Mouse (Mus musculus) intestine, embryonic 16.5 days (tissue): ENCODE data around the gene Zbtb45. TPM values are rescaled to one million over a fixed set of nuclear protein-coding genes. Genes with fewer than 3 reads are reported as not detected.
A peak's percentile ranks its signal among the peaks of the same experiment; 100 is the strongest.

Source experiments
- ATAC-seq: fragments of 200-750 bp; cut with Nextera tagmentation; 2 replicates; pipeline ENCODE4 v1.8.0; 2017; ENCODE audit warnings: moderate TSS enrichment, moderate library complexity
- H3K27ac ChIP-seq: fragments of 300-500 bp; sonication (generic); 2 replicates; pipeline ENCODE4 v1.5.1; 2014; ENCODE audit warnings: mild to moderate bottlenecking, low read length
- H3K27me3 ChIP-seq: fragments of 300-500 bp; sonication (generic); replicated peaks from 2 replicates; pipeline ENCODE4 v1.6.1; 2014; ENCODE audit warnings: low read length, control low read depth, mixed read lengths; ENCODE audit not compliant: control insufficient read depth, insufficient read depth
- H3K36me3 ChIP-seq: fragments of 300-500 bp; sonication (generic); 2 replicates; pipeline ENCODE4 v1.6.1; 2014; ENCODE audit warnings: low read length, control low read depth; ENCODE audit not compliant: control insufficient read depth, insufficient read depth
- H3K4me1 ChIP-seq: fragments of 300-500 bp; sonication (generic); 2 replicates; pipeline ENCODE4 v1.6.1; 2014; ENCODE audit warnings: low read length, control low read depth, mixed read lengths; ENCODE audit not compliant: control insufficient read depth, insufficient read depth
- H3K4me2 ChIP-seq: fragments of 300-500 bp; sonication (generic); 2 replicates; pipeline ENCODE4 v1.6.1; 2014; ENCODE audit warnings: low read depth, low read length, control low read depth
- H3K4me3 ChIP-seq: fragments of 300-500 bp; sonication (generic); 2 replicates; pipeline ENCODE4 v1.5.1; 2014; ENCODE audit warnings: mild to moderate bottlenecking, low read length
- H3K9ac ChIP-seq: fragments of 300-500 bp; sonication (generic); 2 replicates; pipeline ENCODE4 v1.6.1; 2014; ENCODE audit warnings: low read depth, low read length
- H3K9me3 ChIP-seq: fragments of 300-500 bp; sonication (generic); 2 replicates; pipeline ENCODE4 v1.6.1; 2016; ENCODE audit warnings: low read length, control low read depth; ENCODE audit not compliant: control insufficient read depth
- WGBS: fragments of 180-500 bp; shearing (Covaris S2); extraction: QIAGEN DNeasy Blood & Tissue Kit; methylation state at CpG from one replicate; pipeline ENCODE4 v1.1.7; 2014; 5-methylcytosine and 5-hydroxymethylcytosine counted together
- polyA plus RNA-seq: library from polyadenylated mRNA; unstranded; fragments of >200 nt; fragmentation: Nextera tagmentation; extraction: Ambion mirVana; gene quantifications from 2 replicates; pipeline ENCODE4 v1.2.1, GENCODE M21; 2015

Gene Zbtb45
- polyA plus RNA-seq, 1 experiment from 2014 or later: 23.2 TPM

- peak overlapping the region; percentile 95 for H3K9ac ChIP-seq
- H3K9me3 ChIP-seq: no peaks in the 10 kb centered on the region
- peak; percentile 85 for ATAC-seq
Observed at GRCm38 (mm10) chr7:12966104-12966845, 43.6 kb downstream of the Zbtb45 start.

GRCm38 (mm10) chr7:12965678-12966091 lies 44.1 kb downstream of the Zbtb45 start, which contains the start of gene Zfp324:
TSS of gene Zfp324 (plus strand) at chr7:12965838.
- under 1% methylated on average over 23 of the region's 23 CpGs for WGBS
- ATAC-seq: peak; percentile 95
- H3K27ac ChIP-seq: peak within 1 kb of the TSS; percentile 94
- peak within 1 kb of the TSS; percentile 95 for H3K9ac ChIP-seq
- H3K4me1 ChIP-seq: peaks cover 14% of the 10 kb centered on the region
- H3K4me2 ChIP-seq: peak within 1 kb of the TSS; percentile 79
- peak within 1 kb of the TSS; percentile 85 for H3K4me3 ChIP-seq
- H3K36me3 ChIP-seq: peaks cover 7% of the 10 kb centered on the region; the same call in 1 of the 2 replicates
- H3K9me3 ChIP-seq: no peaks in the 10 kb centered on the region
- no peaks in the 10 kb centered on the region for H3K27me3 ChIP-seq

More at GRCm38 (mm10) chr7:12966104-12966845, 43.6 kb downstream of the Zbtb45 start:
- Histone ChIP-seq H3K4me2 (peak overlapping the region; percentile 79), H3K27ac (peak overlapping the region; percentile 94), H3K27me3 (no peaks in the 10 kb centered on the region), H3K36me3 (peaks cover 13% of the 10 kb centered on the region), H3K4me1 (peaks cover 14% of the 10 kb centered on the region), H3K4me3 (peak overlapping the region; percentile 85)
- under 1% methylated on average over 29 of the region's 29 CpGs for WGBS

- ATAC-seq: peak; percentile 46
- H3K9ac ChIP-seq: peak overlapping the region; percentile 68
- H3K9me3 ChIP-seq: no peaks in the 10 kb centered on the region
- H3K27ac ChIP-seq: peak overlapping the region; percentile 72
- peaks cover 6% of the 10 kb centered on the region for H3K4me1 ChIP-seq
- peak overlapping the region; percentile 54 for H3K4me3 ChIP-seq
- H3K36me3 ChIP-seq: no peaks in the 10 kb centered on the region
- H3K4me2 ChIP-seq: peak overlapping the region; percentile 62
- 3% methylated on average over 29 of the region's 29 CpGs for WGBS
- H3K27me3 ChIP-seq: no peaks in the 10 kb centered on the region
Observed at GRCm38 (mm10) chr7:12961511-12962141, 48.2 kb downstream of the Zbtb45 start.

- H3K36me3 ChIP-seq: no peaks in the 10 kb centered on the region
- WGBS: 23% methylated on average over 4 of the region's 4 CpGs
- no peak for ATAC-seq
- H3K4me1 ChIP-seq: no peaks in the 10 kb centered on the region
- H3K27me3 ChIP-seq: no peaks in the 10 kb centered on the region
- H3K4me2 ChIP-seq: no peak overlapping the region
- no peak overlapping the region for H3K9ac ChIP-seq
- H3K27ac ChIP-seq: peak overlapping the region; percentile 30; the same call in 1 of the 2 replicates
- no peak overlapping the region for H3K4me3 ChIP-seq
- no peaks in the 10 kb centered on the region for H3K9me3 ChIP-seq
Observed at GRCm38 (mm10) chr7:12959718-12960117, 50.1 kb downstream of the Zbtb45 start.

- no peaks in the 10 kb centered on the region for H3K36me3 ChIP-seq
- 63% methylated on average over 4 of the region's 4 CpGs for WGBS
- H3K4me2 ChIP-seq: no peak overlapping the region
- H3K4me1 ChIP-seq: no peaks in the 10 kb centered on the region
- peak overlapping the region; percentile 66; the same call in 1 of the 2 replicates for H3K27ac ChIP-seq
- H3K9me3 ChIP-seq: no peaks in the 10 kb centered on the region
- H3K27me3 ChIP-seq: no peaks in the 10 kb centered on the region
- H3K9ac ChIP-seq: no peak overlapping the region
- H3K4me3 ChIP-seq: no peak overlapping the region
- peak; percentile 82 for ATAC-seq
Observed at GRCm38 (mm10) chr7:12958948-12959347, 50.9 kb downstream of the Zbtb45 start.

GRCm38 (mm10) chr7:12957511-12957910 lies 52.3 kb downstream of the Zbtb45 start:
- Histone ChIP-seq H3K4me2 (no peak overlapping the region), H3K9ac (no peak overlapping the region), H3K4me1 (no peaks in the 10 kb centered on the region), H3K27ac (no peak overlapping the region), H3K9me3 (no peaks in the 10 kb centered on the region), H3K36me3 (no peaks in the 10 kb centered on the region), H3K4me3 (no peak overlapping the region), H3K27me3 (no peaks in the 10 kb centered on the region)
- no peak for ATAC-seq
- WGBS: 78% methylated on average over 5 of the region's 5 CpGs

GRCm38 (mm10) chr7:12954896-12955295 lies 54.9 kb downstream of the Zbtb45 start:
- no peak for ATAC-seq
- WGBS: 46% methylated on average over 3 of the region's 3 CpGs
- Histone ChIP-seq H3K4me3 (no peak overlapping the region), H3K4me1 (peaks cover 6% of the 10 kb centered on the region), H3K36me3 (no peaks in the 10 kb centered on the region), H3K27me3 (no peaks in the 10 kb centered on the region), H3K27ac (no peak overlapping the region), H3K9me3 (no peaks in the 10 kb centered on the region), H3K4me2 (no peak overlapping the region), H3K9ac (no peak overlapping the region)

Other genes starting within 250 kb of the Zbtb45 start
- gene Zscan18, start 206.4 kb downstream of the Zbtb45 start, polyA plus RNA-seq: 3.4 and 4.0 TPM in 2 replicates
- 8.4 and 8.8 TPM in 2 replicates for gene Zfp329, start 191.2 kb downstream of the Zbtb45 start, polyA plus RNA-seq
- gene Zfp110, start 175.3 kb downstream of the Zbtb45 start, polyA plus RNA-seq: 27.1 and 27.7 TPM in 2 replicates
- 2.2 and 2.9 TPM in 2 replicates for gene Zfp128, start 128.9 kb downstream of the Zbtb45 start, polyA plus RNA-seq
- gene Zscan22, start 112.2 kb downstream of the Zbtb45 start, polyA plus RNA-seq: 13.3 and 13.5 TPM in 2 replicates
- 904 and 1,023 TPM in 2 replicates for gene Rps5, start 87.7 kb downstream of the Zbtb45 start, polyA plus RNA-seq
- gene Rnf225, start 82.6 kb downstream of the Zbtb45 start, polyA plus RNA-seq: 0.18 and 0.27 TPM in 2 replicates
- gene Zfp324, start 44.2 kb downstream of the Zbtb45 start, polyA plus RNA-seq: 7.8 TPM in 2 replicates
- gene Zfp446, start 32.2 kb downstream of the Zbtb45 start, polyA plus RNA-seq: 5.9 and 6.1 TPM in 2 replicates
- gene Slc27a5, start 11.8 kb downstream of the Zbtb45 start, polyA plus RNA-seq: 0.84 and 0.89 TPM in 2 replicates
- gene Trim28, start 10.9 kb downstream of the Zbtb45 start, polyA plus RNA-seq: 116 and 131 TPM in 2 replicates
- gene Chmp2a, start 24.8 kb upstream of the Zbtb45 start, polyA plus RNA-seq: 199 and 202 TPM in 2 replicates
- gene Ube2m, start 28.2 kb upstream of the Zbtb45 start, polyA plus RNA-seq: 19.5 and 25.0 TPM in 2 replicates
- gene Mzf1, start 44.7 kb upstream of the Zbtb45 start, polyA plus RNA-seq: 1.4 and 1.8 TPM in 2 replicates
- not detected in 2 replicates for gene Vmn1r85, start 85.1 kb upstream of the Zbtb45 start, polyA plus RNA-seq
- gene Vmn1r86, start 109.9 kb upstream of the Zbtb45 start, polyA plus RNA-seq: not detected in 2 replicates
- gene Vmn1r87, start 130.1 kb upstream of the Zbtb45 start, polyA plus RNA-seq: not detected in 2 replicates
- not detected in 2 replicates for gene Vmn1r88, start 149.5 kb upstream of the Zbtb45 start, polyA plus RNA-seq
- not detected in 2 replicates for gene Vmn1r89, start 203.0 kb upstream of the Zbtb45 start, polyA plus RNA-seq